Mouse (Mus musculus) lung, embryonic 14.5 days (tissue): ENCODE results near the gene Kifap3. TPM values are rescaled to one million over a fixed set of nuclear protein-coding genes. Genes with fewer than 3 reads are reported as not detected.

Source experiments
- ATAC-seq: fragments of 200-750 bp; cut with Nextera tagmentation; 2 replicates; pipeline ENCODE4 v1.8.0; 2017; ENCODE audit warnings: mild to moderate bottlenecking, moderate TSS enrichment, moderate library complexity; ENCODE audit not compliant: insufficient read depth
- DNase-seq: peaks from one replicate; pipeline ENCODE4 v3.0.0-alpha.2; 2015
- H3K27ac ChIP-seq: fragments of 300-500 bp; sonication (generic); 2 replicates; pipeline ENCODE4 v1.5.1; 2014; ENCODE audit warnings: low read depth, mild to moderate bottlenecking, moderate library complexity
- H3K27me3 ChIP-seq: fragments of 300-500 bp; sonication (generic); 2 replicates; pipeline ENCODE4 v1.6.1; 2014; ENCODE audit warnings: low read length, control low read depth; ENCODE audit not compliant: insufficient read depth
- H3K36me3 ChIP-seq: fragments of 300-500 bp; sonication (generic); 2 replicates; pipeline ENCODE4 v1.6.1; 2014; ENCODE audit warnings: control low read depth; ENCODE audit not compliant: insufficient read depth
- H3K4me1 ChIP-seq: fragments of 300-500 bp; sonication (generic); 2 replicates; pipeline ENCODE4 v1.6.1; 2014; ENCODE audit warnings: antibody characterized with exemption, control low read depth; ENCODE audit not compliant: insufficient read depth
- H3K4me2 ChIP-seq: fragments of 300-500 bp; sonication (generic); 2 replicates; pipeline ENCODE4 v1.6.1; 2014; ENCODE audit warnings: mild to moderate bottlenecking
- H3K4me3 ChIP-seq: fragments of 300-500 bp; sonication (generic); 2 replicates; pipeline ENCODE4 v1.5.1; 2014; ENCODE audit warnings: low read depth, low read length
- H3K9ac ChIP-seq: fragments of 300-500 bp; sonication (generic); 2 replicates; pipeline ENCODE4 v1.6.1; 2014
- H3K9me3 ChIP-seq: fragments of 300-500 bp; sonication (generic); 2 replicates; pipeline ENCODE4 v1.6.1; 2016; ENCODE audit warnings: low read depth, low read length, control low read depth
- CTCF ChIP-seq: IDR thresholded peaks from 2 replicates; pipeline ENCODE4 v1.5.1; 2016; ENCODE audit warnings: antibody characterized with exemption, low read depth
- WGBS: fragments of 180-500 bp; shearing (Covaris S2); extraction: QIAGEN DNeasy Blood & Tissue Kit; methylation state at CpG from one replicate; pipeline ENCODE4 v1.1.7; 2014; 5-methylcytosine and 5-hydroxymethylcytosine counted together
- polyA plus RNA-seq: library from polyadenylated mRNA; unstranded; fragments of >200 nt; fragmentation: Nextera tagmentation; extraction: Ambion mirVana; gene quantifications from 2 replicates; pipeline ENCODE4 v1.2.1, GENCODE M21; 2014

The Kifap3 gene
- polyA plus RNA-seq, 1 experiment from 2014 or later: 35.5 TPM

DNA sequence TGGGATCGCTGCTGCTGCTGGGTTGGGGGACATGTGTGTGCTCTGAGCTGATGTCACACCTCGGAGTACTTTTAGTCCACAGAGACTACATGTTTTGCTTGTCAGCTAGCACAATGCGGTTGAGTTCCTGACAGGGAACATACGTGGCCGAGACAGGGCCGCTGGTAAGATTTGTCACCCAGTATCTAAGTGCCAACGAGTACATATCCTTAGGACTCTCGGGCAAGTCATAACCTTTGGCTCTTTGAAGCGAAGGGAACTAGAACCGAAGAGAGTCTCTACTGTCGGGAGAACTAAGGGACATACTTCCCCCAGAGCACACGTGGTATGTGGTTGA, 151.0 kb downstream of the Kifap3 start:
- Histone ChIP-seq H3K4me3 (peak overlapping the region; percentile 94), H3K4me1 (peaks cover 15% of the 10 kb centered on the region; the same call in 1 of the 2 replicates), H3K9ac (peak overlapping the region; percentile 94), H3K4me2 (peak overlapping the region; percentile 76), H3K36me3 (peaks cover 13% of the 10 kb centered on the region; the same call in 1 of the 2 replicates), H3K27ac (no peak overlapping the region), H3K9me3 (no peaks in the 10 kb centered on the region), H3K27me3 (no peaks in the 10 kb centered on the region)
- ATAC-seq (no peak; the same call in 1 of the 2 replicates), DNase-seq (no peak)
- WGBS: 2% methylated on average over 12 of the region's 12 CpGs
- no peak for TF ChIP-seq CTCF

DNA sequence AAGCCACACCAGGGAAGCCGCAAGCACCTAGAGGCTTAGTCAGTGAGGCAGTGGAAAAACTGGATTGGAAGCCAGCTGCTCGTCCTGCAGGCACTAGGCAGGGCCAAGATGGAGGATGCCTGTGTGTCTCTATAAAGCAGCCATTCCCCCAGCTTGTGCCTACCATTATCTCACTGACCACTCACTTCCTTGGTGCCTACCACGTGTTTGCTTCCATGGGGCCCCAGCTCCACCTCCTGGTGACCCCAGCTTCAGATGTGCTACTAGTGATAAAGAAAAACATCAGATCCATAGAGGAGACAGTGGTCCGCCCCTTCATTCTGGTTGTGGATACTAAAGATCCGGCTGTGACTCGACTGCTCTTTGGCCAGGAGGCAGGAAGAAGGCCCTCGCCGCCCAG, 152.4 kb downstream of the Kifap3 start:
- Histone ChIP-seq H3K4me1 (peaks cover 15% of the 10 kb centered on the region; the same call in 1 of the 2 replicates), H3K4me3 (no peak overlapping the region), H3K9me3 (no peaks in the 10 kb centered on the region), H3K9ac (no peak overlapping the region), H3K27ac (no peak overlapping the region), H3K27me3 (no peaks in the 10 kb centered on the region), H3K4me2 (no peak overlapping the region), H3K36me3 (peaks cover 27% of the 10 kb centered on the region; the same call in 1 of the 2 replicates)
- DNase-seq (no peak), ATAC-seq (no peak)
- WGBS: 76% methylated on average over 8 of the region's 8 CpGs
- TF ChIP-seq CTCF: no peak

- DNase-seq (no peak), ATAC-seq (no peak)
- Histone ChIP-seq H3K4me3 (no peak overlapping the region), H3K9me3 (no peaks in the 10 kb centered on the region), H3K27ac (no peak overlapping the region), H3K36me3 (peaks cover 48% of the 10 kb centered on the region), H3K4me1 (peaks cover 9% of the 10 kb centered on the region; the same call in 1 of the 2 replicates), H3K27me3 (no peaks in the 10 kb centered on the region), H3K4me2 (no peak overlapping the region), H3K9ac (no peak overlapping the region)
- 69% methylated on average over 2 of the region's 2 CpGs for WGBS
- no peak for TF ChIP-seq CTCF
Measured at GRCm38 (mm10) chr1:163934591-163934990, 155.2 kb downstream of the Kifap3 start.

DNA sequence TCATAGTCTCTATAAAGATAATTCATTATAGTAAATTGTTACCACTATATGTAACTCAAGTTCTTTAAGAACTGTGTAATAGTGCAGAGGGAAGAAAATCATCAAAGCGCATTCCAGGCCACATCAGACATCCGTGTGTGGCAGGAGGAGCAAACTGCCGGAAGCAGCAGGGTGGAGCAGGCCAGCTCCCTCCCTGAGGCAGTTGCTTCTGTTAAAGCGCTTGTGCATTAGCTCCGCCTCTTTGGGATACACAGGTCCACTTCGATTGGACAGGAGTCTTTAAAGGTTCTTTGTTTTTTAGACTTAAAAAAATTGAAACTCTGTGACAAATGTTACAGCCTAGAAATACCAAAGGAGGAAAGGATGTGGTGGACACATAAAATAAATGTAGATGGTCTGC, 162.7 kb downstream of the Kifap3 start:
- Histone ChIP-seq H3K9ac (no peak overlapping the region), H3K27ac (no peak overlapping the region), H3K27me3 (no peaks in the 10 kb centered on the region), H3K36me3 (peaks cover 92% of the 10 kb centered on the region), H3K4me2 (no peak overlapping the region), H3K4me3 (no peak overlapping the region), H3K4me1 (no peaks in the 10 kb centered on the region), H3K9me3 (no peaks in the 10 kb centered on the region)
- DNase-seq (no peak), ATAC-seq (no peak)
- WGBS: 64% methylated on average over 6 of the region's 6 CpGs
- no peak for TF ChIP-seq CTCF

- ATAC-seq: no peak
Measured at GRCm38 (mm10) chr1:163953396-163953795, 174.0 kb downstream of the Kifap3 start.

DNA sequence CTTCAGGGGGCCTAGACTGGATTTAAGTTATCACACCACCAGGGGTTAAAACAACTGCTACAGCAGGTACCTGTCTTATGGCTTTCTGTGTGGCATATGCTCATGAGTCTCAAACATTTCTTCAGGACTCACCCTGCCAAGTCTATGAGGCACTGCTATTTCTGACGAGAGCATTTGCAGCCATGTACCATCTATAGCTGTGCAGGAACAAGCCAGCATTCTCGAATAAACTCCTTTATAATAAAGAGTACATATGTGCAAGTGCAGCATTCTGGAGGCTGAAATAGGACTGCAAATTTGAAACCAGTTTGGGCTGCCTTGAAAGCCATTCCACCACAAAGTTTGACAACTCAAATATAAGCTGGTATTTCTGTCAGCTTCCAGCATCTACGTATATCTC, 178.7 kb downstream of the Kifap3 start:
- no peak for DNase-seq
- Histone ChIP-seq H3K27ac (no peak overlapping the region), H3K9me3 (no peaks in the 10 kb centered on the region), H3K27me3 (no peaks in the 10 kb centered on the region), H3K4me2 (no peak overlapping the region), H3K9ac (no peak overlapping the region), H3K4me1 (no peaks in the 10 kb centered on the region), H3K36me3 (peaks cover 73% of the 10 kb centered on the region), H3K4me3 (no peak overlapping the region)
- TF ChIP-seq CTCF: no peak
- no peak for ATAC-seq
- WGBS: 78% methylated on average over 3 of the region's 3 CpGs

More at GRCm38 (mm10) chr1:163953396-163953795, 174.0 kb downstream of the Kifap3 start:
- H3K27me3 ChIP-seq: no peaks in the 10 kb centered on the region
- H3K27ac ChIP-seq: no peak overlapping the region
- 86% methylated on average over 2 of the region's 2 CpGs for WGBS
- no peak overlapping the region for H3K4me2 ChIP-seq
- H3K36me3 ChIP-seq: peaks cover 88% of the 10 kb centered on the region
- H3K9ac ChIP-seq: no peak overlapping the region
- TF ChIP-seq CTCF: no peak
- H3K4me3 ChIP-seq: no peak overlapping the region
- DNase-seq: no peak
- H3K9me3 ChIP-seq: no peaks in the 10 kb centered on the region
- H3K4me1 ChIP-seq: no peaks in the 10 kb centered on the region

DNA sequence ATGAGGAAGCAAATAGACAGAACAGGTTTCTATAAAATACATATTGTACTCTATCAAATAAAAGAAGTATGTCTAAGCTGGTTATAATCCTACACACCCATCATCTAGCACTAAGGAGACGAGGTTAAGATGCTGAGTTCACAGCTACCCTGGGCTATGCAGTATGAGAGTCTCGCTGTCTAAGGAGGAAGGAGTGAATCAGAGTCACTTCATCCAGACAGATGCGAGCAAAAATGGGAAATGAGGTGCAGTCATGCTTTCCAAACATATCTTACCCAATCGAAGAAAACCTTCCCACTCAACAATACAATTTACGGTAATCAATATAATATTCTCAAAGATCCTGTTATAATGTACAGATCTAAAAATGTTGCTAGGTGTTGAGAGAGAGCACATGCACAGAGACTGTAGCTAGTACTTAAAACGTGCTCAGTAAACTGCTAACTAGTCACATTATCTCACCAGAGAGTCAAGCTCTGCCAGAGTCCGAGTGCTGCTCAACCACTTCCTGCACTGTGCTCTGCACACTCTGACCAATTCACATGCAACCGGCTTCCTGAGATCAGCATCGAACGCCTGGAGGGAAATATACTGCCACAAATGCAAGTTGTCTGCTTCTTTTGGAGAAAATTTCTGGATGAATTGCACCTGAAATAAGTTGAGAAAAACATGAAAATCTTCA, 184.8 kb downstream of the Kifap3 start:
- Histone ChIP-seq H3K9me3 (no peaks in the 10 kb centered on the region), H3K36me3 (peaks cover 43% of the 10 kb centered on the region)

More for the DNA sequence above, 184.8 kb downstream of the Kifap3 start:
- Histone ChIP-seq H3K4me1 (no peaks in the 10 kb centered on the region), H3K9ac (no peak overlapping the region), H3K27me3 (no peaks in the 10 kb centered on the region), H3K4me2 (no peak overlapping the region), H3K27ac (no peak overlapping the region), H3K4me3 (no peak overlapping the region)
- no peak for ATAC-seq
- no peak for DNase-seq
- no peak for TF ChIP-seq CTCF
- 88% methylated on average over 10 of the region's 10 CpGs for WGBS

Other genes with a start within 250 kb of the Kifap3 start
- gene Mettl11b, start 54.4 kb upstream of the Kifap3 start, polyA plus RNA-seq: 0.33 and 0.42 TPM in 2 replicates
- gene Scyl3, start 149.5 kb downstream of the Kifap3 start, polyA plus RNA-seq: 19.2 and 19.8 TPM in 2 replicates
- gene BC055324, start 215.2 kb downstream of the Kifap3 start, polyA plus RNA-seq: 32.7 and 34.1 TPM in 2 replicates
- gene Mettl18, start 215.3 kb downstream of the Kifap3 start, polyA plus RNA-seq: 9.0 and 10.2 TPM in 2 replicates